Mouse (Mus musculus): ENCODE data around the gene Nek9.
"Not testable (repeated sequence)": the region's sequence is repeated elsewhere in the genome, so short reads cannot be mapped to it uniquely, and the experiment has no call there.

Nek9 gene

GRCm38 (mm10) chr12:85288486-85289156 is 50.5 kb downstream of the Nek9 start, which contains the start of gene Zc2hc1c:
TSS of gene Zc2hc1c (plus strand) at chr12:85288591.
- DNase-seq, result no peak

GRCm38 (mm10) chr12:85287809-85288485 is 51.2 kb downstream of the Nek9 start, which contains the start of gene Acyp1:
TSS of gene Acyp1 (minus strand) at chr12:85288438.
- no peak for DNase-seq

DNA sequence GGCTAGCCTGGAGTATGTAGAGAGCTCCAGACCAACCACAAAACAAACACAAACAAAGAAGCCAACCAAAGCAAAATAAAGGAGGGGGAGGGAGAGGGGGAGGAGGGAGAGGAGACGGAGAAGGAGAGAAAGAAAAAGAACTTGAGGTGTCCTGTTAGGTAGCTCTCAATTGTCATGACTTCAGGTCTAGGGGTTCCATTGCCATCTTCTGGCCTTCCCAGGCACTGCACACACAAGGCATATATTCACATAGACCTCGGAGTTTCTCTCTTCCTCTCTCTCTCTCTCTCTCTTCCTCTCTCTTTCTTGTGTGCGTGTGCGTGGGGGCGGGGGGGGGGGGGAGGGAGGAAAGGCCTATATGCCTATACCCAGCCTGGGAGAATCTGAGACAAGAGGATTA is 52.2 kb downstream of the Nek9 start:
- no peak for DNase-seq

- no peak for DNase-seq
Measured at GRCm38 (mm10) chr12:85284996-85285395, 54.2 kb downstream of the Nek9 start.

- DNase-seq, result no peak
Measured at GRCm38 (mm10) chr12:85284331-85284730, 54.8 kb downstream of the Nek9 start.

DNA sequence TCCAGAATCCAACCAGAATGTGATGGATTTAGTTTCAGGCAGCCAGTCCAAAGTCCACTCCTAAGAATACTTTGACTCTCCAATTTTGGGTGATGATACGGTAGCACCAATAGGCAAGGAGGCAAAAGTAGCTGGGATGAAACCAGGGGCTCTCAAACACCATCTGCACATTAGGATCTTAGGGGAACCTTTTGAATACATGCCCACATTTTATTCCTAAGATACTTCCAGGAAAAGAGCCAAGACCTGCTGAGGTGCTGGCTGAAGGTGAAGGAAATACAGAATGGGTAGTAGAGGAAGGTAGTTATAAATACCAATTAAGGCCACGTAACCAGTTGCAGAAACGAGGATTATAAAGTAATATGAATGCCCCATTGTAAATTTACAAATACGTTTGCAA is 57.4 kb downstream of the Nek9 start:
- DNase-seq, result not testable (repeated sequence)

GRCm38 (mm10) chr12:85280845-85281651 is 58.1 kb downstream of the Nek9 start:
- DNase-seq, result no peak

DNA sequence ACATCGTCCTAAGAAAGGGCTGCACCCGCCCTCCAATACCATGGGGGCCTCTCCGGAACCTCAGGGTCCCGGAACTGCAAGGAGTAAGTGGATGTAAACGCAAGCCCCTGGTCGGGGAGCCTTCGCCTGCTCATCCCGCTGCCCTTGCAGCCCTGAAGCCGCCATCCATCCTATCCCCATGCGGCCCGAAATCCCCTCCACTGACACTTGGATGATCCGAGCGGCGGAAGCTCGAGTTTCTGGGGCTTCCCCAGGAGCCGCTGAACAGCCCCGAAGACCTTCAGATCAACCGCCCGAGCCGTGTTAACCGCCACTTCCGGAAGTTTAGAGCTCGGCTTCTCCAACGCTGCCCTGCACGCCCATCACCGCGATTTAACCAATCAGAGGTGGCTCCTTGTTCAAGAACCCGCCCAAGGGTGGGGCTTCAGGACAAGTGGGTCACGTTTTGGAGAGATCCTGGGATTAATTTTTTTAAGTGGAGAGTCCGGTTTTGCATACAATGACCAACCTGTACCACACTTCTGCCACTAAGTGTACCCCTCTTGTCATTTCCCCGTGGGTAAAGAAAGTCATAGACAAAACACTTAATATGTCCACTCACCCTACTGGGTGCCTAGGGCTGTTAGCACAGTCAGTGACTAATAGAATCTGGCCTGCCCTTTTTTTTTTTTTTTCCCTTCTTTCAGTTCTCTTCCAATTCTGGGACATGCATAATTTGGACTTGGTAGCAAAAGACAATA is 58.9 kb downstream of the Nek9 start:
- peak; percentile 99 for DNase-seq

DNA sequence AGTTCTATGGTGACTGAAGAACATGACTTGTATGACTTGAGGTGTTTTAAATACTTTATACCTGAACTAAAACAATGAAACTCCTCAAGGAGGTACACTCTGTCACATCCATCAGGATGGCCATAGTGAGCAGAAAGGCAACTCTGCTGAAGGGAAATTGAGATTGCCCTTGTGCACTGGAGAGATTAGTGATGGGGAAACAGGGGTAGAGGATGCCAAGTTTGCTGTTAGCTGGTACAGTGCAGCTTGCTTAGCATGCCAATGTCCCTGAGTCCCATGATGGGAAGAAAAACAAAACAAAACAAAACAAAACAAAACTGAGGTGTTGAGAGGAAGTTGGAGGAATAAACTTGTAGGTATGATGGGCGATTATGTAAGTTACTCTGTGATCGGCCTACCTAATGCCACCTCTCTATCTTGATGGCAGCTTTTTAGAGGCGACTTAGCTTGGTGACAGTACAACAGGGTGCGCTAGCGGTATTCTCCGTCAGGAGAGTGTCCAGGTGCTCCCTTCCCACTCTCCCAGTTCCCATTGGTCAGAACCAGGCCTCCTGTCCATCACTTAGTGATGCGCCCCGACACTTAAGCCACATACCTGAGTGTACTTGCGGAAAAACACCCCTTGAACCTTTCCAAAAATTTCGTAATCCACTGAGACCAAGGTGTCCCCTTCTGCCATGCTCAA is 59.6 kb downstream of the Nek9 start:
- DNase-seq, result peak; percentile 58

GRCm38 (mm10) chr12:85278919-85279318 is 60.2 kb downstream of the Nek9 start:
- DNase-seq, result no peak

- no peak for DNase-seq
Measured at GRCm38 (mm10) chr12:85276273-85276672, 62.9 kb downstream of the Nek9 start.

GRCm38 (mm10) chr12:85273508-85273907 is 65.7 kb downstream of the Nek9 start:
- no peak for DNase-seq

GRCm38 (mm10) chr12:85271843-85272206 is 67.3 kb downstream of the Nek9 start:
- no peak for DNase-seq

- DNase-seq, result no peak
Measured at GRCm38 (mm10) chr12:85271132-85271842, 67.9 kb downstream of the Nek9 start.

GRCm38 (mm10) chr12:85270319-85270718 is 68.8 kb downstream of the Nek9 start, which contains the start of gene Mlh3:
TSS of gene Mlh3 (minus strand) at chr12:85270599.
- peak; percentile 92 for DNase-seq

DNA sequence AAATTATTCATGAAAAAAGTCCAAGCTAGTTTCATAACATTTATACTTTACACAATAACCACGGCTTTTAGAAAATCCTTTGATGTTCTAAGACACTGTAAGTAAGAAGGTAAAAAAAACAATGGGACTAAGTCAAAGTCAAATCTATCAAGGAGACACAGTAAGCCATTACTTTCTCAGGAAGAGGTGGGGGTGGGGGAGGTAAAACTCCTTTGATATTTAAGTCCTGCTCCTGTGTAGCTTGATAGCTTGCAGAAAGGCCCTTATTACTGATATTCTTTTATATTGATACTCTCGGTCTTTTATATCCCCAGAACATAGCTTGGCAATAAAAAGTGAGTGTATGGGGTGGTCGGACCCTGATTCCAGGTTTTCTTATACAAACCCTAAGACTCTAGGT is 69.3 kb downstream of the Nek9 start:
- DNase-seq, result no peak

DNA sequence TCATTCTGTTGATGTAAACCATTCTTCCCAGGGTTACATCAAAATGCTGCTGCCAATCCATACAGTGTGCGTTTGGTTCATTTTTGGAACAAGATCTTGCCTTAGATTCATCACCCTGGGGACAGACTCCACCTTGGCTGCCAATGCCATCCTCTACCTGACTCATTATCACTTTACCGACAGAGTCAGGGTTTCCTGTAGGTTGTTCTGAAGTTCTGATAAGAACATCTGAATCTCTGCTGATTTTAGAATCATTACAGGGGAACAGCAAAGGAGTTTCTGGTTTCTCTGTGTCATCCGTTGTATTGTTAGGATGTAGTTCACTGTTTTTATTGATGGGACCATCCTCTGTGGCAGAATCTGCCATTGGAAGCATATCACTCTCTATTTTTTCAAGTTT is 72.9 kb downstream of the Nek9 start:
- no peak for DNase-seq

- no peak for DNase-seq
Measured at GRCm38 (mm10) chr12:85264940-85265339, 74.2 kb downstream of the Nek9 start.

GRCm38 (mm10) chr12:85264531-85264930 is 74.6 kb downstream of the Nek9 start:
- no peak for DNase-seq

DNA sequence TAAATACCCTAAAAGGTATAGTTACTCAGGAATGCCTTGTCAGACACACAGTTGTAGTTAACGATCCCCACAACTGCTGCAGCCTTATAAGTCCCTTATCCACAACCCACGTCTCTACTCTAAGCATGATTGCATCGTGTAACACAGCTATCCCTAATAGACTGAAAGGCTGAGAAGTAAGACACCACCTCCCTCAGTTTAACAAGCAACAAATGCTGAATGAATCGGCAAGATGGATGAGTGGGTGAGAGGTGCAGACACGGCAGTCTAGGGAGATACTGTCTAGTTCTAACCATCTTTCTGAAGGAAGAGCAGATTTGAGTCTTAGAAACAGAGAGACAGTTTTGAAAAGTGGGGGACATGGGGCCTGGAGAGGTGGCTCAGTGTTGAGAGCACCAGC is 76.0 kb downstream of the Nek9 start:
- no peak for DNase-seq

DNA sequence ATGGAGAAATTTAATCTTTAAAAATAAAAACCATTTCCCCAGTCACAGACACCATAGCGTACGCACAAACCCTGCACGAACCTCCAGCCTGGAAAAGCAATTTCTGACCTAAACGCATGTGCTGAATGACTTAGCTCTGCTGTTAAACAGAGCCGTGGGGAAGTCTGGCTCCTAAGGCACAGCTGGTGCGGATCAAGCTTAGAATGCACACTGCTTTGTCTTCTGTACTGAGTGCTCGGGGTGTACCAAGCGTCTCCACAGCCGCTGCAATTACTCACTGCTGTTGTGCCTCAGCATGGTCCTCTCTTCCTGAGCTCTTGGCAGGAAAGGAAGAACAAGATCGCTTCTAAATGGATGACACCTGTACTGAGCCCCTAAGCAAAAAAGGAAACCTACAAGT is 76.7 kb downstream of the Nek9 start:
- DNase-seq, result no peak
